Mouse (Mus musculus) lung, adult 2 months (tissue): ENCODE measurements around the gene S100z. TPM values are rescaled to one million over a fixed set of nuclear protein-coding genes. Genes with fewer than 3 reads are reported as not detected.

Source experiments
- DNase-seq: peaks from one replicate; pipeline ENCODE4 v3.0.0; 2022
- H3K4me1 ChIP-seq: fragments of 200-500 bp; 2 replicates; pipeline ENCODE4 v1.6.1; 2011; ENCODE audit warnings: low read length; ENCODE audit not compliant: control insufficient read depth, insufficient read depth
- H3K4me3 ChIP-seq: fragments of 200-500 bp; replicated peaks from 2 replicates; pipeline ENCODE3; 2011; ENCODE audit warnings: low read depth, mild to moderate bottlenecking, control low read depth, low read length; ENCODE audit errors: extremely low read depth
- CTCF ChIP-seq: fragments of 200-500 bp; IDR thresholded peaks from 2 replicates; pipeline ENCODE4 v1.5.1; 2011; ENCODE audit warnings: mild to moderate bottlenecking, low read length, control low read depth; ENCODE audit not compliant: insufficient read depth
- POLR2A ChIP-seq: fragments of 200-500 bp; IDR thresholded peaks from 2 replicates; pipeline ENCODE4 v1.6.1; 2011; ENCODE audit warnings: low read depth, mild to moderate bottlenecking, control low read depth, low read length, borderline replicate concordance; ENCODE audit errors: extremely low read depth
- WGBS: fragments of 180-500 bp; shearing (Covaris S2); methylation state at CpG from one replicate; pipeline ENCODE4 v1.1.7; 2018; 5-methylcytosine and 5-hydroxymethylcytosine counted together
- polyA plus RNA-seq: library from polyadenylated mRNA; depleted of rRNA; stranded (reverse); fragments of >200 nt; gene quantifications from 2 replicates; pipeline ENCODE4 v1.2.3, GENCODE M21; 2012; rRNA removed

Gene S100z
- 0.49 TPM in 1 of 2 replicates, not detected in the other for polyA plus RNA-seq

GRCm38 (mm10) chr13:95478671-95479413, at the start of gene S100z:
Gene S100z (minus strand): TSS chr13:95478721.
- no peak within 1 kb of the TSS for H3K4me3 ChIP-seq
- WGBS = 88% methylated on average over 21 of the region's 21 CpGs
- H3K4me1 ChIP-seq = no peaks in the 10 kb centered on the region; the same call in 1 of the 2 replicates
- no peak for DNase-seq
- no peak for TF ChIP-seq POLR2A
- no peak for TF ChIP-seq CTCF

GRCm38 (mm10) chr13:95524674-95525491, 46.4 kb upstream of the S100z start, which contains the start of gene F2rl1:
Gene F2rl1 (minus strand): TSS chr13:95525227.
- Histone ChIP-seq H3K4me1 (peaks cover 3% of the 10 kb centered on the region; the same call in 1 of the 2 replicates), H3K4me3 (peak within 1 kb of the TSS; percentile 68)
- peak; percentile 89 for DNase-seq
- 1% methylated on average over 54 of the region's 54 CpGs for WGBS
- TF ChIP-seq POLR2A (peak; percentile 54; the same call in 1 of the 2 replicates), CTCF (no peak)

- WGBS = under 1% methylated on average over 13 of the region's 13 CpGs
- no peak for TF ChIP-seq CTCF
- TF ChIP-seq POLR2A = no peak
- peaks cover 3% of the 10 kb centered on the region; the same call in 1 of the 2 replicates for H3K4me1 ChIP-seq
- H3K4me3 ChIP-seq = peak overlapping the region; percentile 68
- no peak for DNase-seq
These were observed 45.8 kb upstream of the S100z start for GRCm38 (mm10) chr13:95524424-95524673.

GRCm38 (mm10) chr13:95523659-95524423, 45.3 kb upstream of the S100z start:
- TF ChIP-seq CTCF = no peak
- no peak for TF ChIP-seq POLR2A
- 16% methylated on average over 29 of the region's 29 CpGs for WGBS
- H3K4me1 ChIP-seq = peaks cover 3% of the 10 kb centered on the region; the same call in 1 of the 2 replicates
- H3K4me3 ChIP-seq = peak overlapping the region; percentile 68
- DNase-seq = peak; percentile 66

- DNase-seq = no peak
- WGBS = 78% methylated on average over 10 of the region's 10 CpGs
These were observed 43.7 kb upstream of the S100z start for GRCm38 (mm10) chr13:95522176-95522575.

GRCm38 (mm10) chr13:95521029-95521428, 42.5 kb upstream of the S100z start:
- H3K4me1 ChIP-seq = peaks cover 3% of the 10 kb centered on the region; the same call in 1 of the 2 replicates
- H3K4me3 ChIP-seq = no peak overlapping the region
- WGBS = 53% methylated on average over 6 of the region's 6 CpGs
- DNase-seq = no peak
- TF ChIP-seq CTCF (no peak), POLR2A (no peak)

More at GRCm38 (mm10) chr13:95522176-95522575, 43.7 kb upstream of the S100z start:
- no peak for TF ChIP-seq CTCF
- H3K4me1 ChIP-seq = peaks cover 3% of the 10 kb centered on the region; the same call in 1 of the 2 replicates
- no peak overlapping the region for H3K4me3 ChIP-seq

- TF ChIP-seq CTCF (no peak), POLR2A (no peak)
- WGBS = 55% methylated on average over 4 of the region's 4 CpGs
- no peak for DNase-seq
- H3K4me1 ChIP-seq = no peaks in the 10 kb centered on the region
- H3K4me3 ChIP-seq = no peak overlapping the region
These were observed 36.2 kb upstream of the S100z start for GRCm38 (mm10) chr13:95514756-95515155.

GRCm38 (mm10) chr13:95510054-95510453, 31.5 kb upstream of the S100z start:
- DNase-seq = no peak
- TF ChIP-seq CTCF (no peak), POLR2A (no peak)
- Histone ChIP-seq H3K4me1 (no peaks in the 10 kb centered on the region), H3K4me3 (no peak overlapping the region)
- WGBS = 94% methylated on average over 5 of the region's 5 CpGs

GRCm38 (mm10) chr13:95503279-95503917, 24.9 kb upstream of the S100z start:
- Histone ChIP-seq H3K4me1 (no peaks in the 10 kb centered on the region), H3K4me3 (no peak overlapping the region)
- DNase-seq = peak; percentile 31
- 51% methylated on average over 8 of the region's 8 CpGs for WGBS
- TF ChIP-seq CTCF (no peak), POLR2A (no peak)

GRCm38 (mm10) chr13:95496601-95497000, 18.1 kb upstream of the S100z start:
- 92% methylated on average over 3 of the region's 3 CpGs for WGBS
- TF ChIP-seq POLR2A (no peak), CTCF (no peak)
- Histone ChIP-seq H3K4me1 (no peaks in the 10 kb centered on the region), H3K4me3 (no peak overlapping the region)
- no peak for DNase-seq
